Mouse (Mus musculus) layer of hippocampus, adult 2 months (tissue): ENCODE measurements around the gene Pex6. TPM values are rescaled to one million over a fixed set of nuclear protein-coding genes. Genes with fewer than 3 reads are reported as not detected.
"Not testable (repeated sequence)": the region's sequence is repeated elsewhere in the genome, so short reads cannot be mapped to it uniquely, and the experiment has no call there.

Source experiments
- DNase-seq, 2 experiments: peaks; one replicate each; pipeline ENCODE4 v3.0.0; 2022; ENCODE audit warnings: low spot score in 2 of 2
- H3K27ac ChIP-seq: fragments of 200-600 bp; 2 replicates; pipeline ENCODE4 v1.8.1; 2022
- H3K4me3 ChIP-seq: fragments of 200-600 bp; 2 replicates; pipeline ENCODE4 v1.8.1; 2022; ENCODE audit warnings: mild to moderate bottlenecking
- CTCF ChIP-seq: fragments of 200-600 bp; conservative IDR thresholded peaks from 2 replicates; pipeline ENCODE4 v1.8.1; 2022; ENCODE audit warnings: antibody characterized with exemption, mild to moderate bottlenecking, moderate library complexity
- total RNA-seq, 2 experiments: library from RNA; stranded (reverse); gene quantifications; 2 replicates each; pipeline ENCODE4 v1.2.3; 2021

Gene Pex6
- total RNA-seq, 2 experiments from 2014 or later, result 53.6 to 58.4 TPM

DNA sequence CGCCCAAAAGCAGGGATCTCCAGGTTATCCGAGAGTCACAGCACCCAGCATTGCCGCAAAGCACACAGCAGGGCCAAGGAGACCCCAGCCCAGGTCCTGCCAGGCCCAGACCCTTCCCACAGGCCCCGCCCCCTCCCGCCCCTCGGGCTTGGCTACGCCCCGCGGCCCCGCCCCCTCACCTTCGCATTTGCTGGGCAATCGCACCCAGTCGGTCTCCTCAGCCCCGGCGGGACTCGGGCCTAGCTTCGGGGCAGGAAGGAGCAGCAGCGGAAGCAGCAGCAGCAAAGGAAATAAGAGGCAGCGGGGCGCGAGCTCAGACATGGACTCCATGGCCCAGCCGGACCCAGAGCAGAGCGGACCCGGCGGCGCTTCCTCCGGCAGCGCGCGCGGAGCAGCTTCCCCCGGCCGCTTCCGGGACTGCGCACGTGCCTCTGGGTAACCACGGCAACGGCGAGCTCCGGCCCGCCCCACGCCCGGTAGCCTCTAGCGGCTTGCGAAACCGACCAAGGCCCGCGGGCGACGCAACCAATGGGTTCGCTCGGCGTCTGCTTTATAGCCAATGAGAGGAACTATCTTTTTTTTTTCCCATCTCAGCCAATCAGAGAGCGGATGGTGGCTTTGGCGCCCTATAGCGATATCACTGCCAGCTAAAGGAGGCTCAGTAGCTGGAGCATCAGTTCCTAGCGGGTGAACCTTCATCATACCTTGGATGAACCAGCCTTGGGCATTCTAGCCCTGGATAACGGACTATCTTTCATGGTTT is 40.7 kb downstream of the Pex6 start, which contains the start of gene Cnpy3:
TSS of gene Cnpy3 (minus strand) at position 421 of the 763 bp plus-strand sequence.
- Histone ChIP-seq H3K27ac (peak within 1 kb of the TSS; percentile 87), H3K4me3 (peak within 1 kb of the TSS; percentile 85)
- DNase-seq, result peak; percentile 98
- no peak for TF ChIP-seq CTCF

DNA sequence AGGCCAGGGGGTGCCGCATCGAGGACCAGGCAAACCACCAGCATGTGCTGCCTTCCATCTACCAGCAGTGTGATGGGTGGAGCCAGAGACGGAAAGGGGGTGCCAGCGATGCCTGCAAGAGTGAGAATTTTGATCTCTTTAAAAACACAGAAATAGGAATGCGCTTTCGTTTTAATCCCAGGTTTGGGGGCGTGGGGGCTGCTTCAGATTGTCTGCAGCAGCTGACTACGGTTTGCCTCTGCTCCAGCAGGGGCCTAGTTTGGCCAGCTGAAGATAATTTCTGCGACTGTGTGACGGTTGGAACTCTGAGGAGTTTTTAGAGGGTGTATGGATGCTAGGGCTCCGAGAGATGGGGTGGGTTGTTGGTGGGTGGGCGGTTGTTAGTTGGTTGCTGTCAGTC is 47.5 kb downstream of the Pex6 start:
- Histone ChIP-seq H3K27ac (peak overlapping the region; percentile 69; the same call in 1 of the 2 replicates), H3K4me3 (no peak overlapping the region)
- no peak for TF ChIP-seq CTCF
- DNase-seq, result no peak

GRCm38 (mm10) chr17:46763544-46763943 is 52.3 kb downstream of the Pex6 start, which contains the start of gene Ptcra:
Gene Ptcra (minus strand): TSS chr17:46763712.
- H3K4me3 ChIP-seq, result no peak within 1 kb of the TSS
- DNase-seq, result no peak
- TF ChIP-seq CTCF, result no peak
- peak within 1 kb of the TSS; percentile 88 for H3K27ac ChIP-seq

- peak overlapping the region; percentile 88 for H3K27ac ChIP-seq
- peak in 1 of 2 experiments; percentile 51 for DNase-seq
- not testable (repeated sequence) for H3K4me3 ChIP-seq
Observed at GRCm38 (mm10) chr17:46764916-46765315, 53.7 kb downstream of the Pex6 start.

DNA sequence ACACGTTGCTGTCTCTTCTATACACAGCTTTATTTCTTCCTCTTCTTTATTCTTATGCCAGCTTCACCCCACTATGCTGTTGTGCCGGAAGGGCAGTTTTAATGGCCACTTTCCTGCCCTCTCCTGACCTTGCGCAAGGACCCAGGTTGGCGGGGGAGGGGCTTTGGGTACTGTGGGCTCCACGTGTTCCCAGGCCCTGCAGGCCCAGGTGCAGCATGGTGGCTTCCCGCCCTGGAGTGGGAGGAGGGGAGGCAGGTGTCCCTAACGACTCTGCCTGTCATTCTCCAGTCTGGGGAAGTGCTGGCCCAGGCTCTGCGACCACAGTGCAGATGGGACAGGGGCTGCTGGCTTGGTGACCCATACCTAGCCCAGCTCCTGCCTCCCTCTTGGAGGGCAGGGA is 56.6 kb downstream of the Pex6 start:
- Histone ChIP-seq H3K27ac (no peak overlapping the region), H3K4me3 (no peak overlapping the region)
- TF ChIP-seq CTCF, result no peak
- DNase-seq, result no peak

DNA sequence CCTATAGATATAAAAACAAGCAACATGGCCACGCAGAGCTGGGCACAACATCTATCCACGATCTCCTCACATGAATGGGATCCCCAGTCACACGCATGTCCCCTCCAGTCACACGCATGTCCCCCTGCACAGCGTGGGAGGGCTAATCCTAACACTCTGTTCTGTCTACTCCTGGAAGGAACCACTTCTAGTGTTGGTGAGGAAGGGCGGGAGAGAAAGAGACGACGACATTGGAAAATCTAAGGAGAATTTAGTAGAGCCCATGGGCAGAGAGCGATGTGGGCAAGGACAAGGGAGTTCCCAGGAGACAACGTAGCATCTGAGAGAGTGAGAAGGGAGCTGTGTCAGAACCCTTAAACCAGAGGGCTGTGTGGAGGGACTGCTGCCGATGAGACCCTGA is 59.3 kb downstream of the Pex6 start:
- DNase-seq, result no peak

GRCm38 (mm10) chr17:46771025-46771424 is 59.8 kb downstream of the Pex6 start:
- no peak for DNase-seq
- TF ChIP-seq CTCF, result peak; percentile 58

More for the DNA sequence above, 59.3 kb downstream of the Pex6 start:
- no peak overlapping the region for H3K4me3 ChIP-seq
- no peak overlapping the region for H3K27ac ChIP-seq
- no peak for TF ChIP-seq CTCF

GRCm38 (mm10) chr17:46771616-46772015 is 60.4 kb downstream of the Pex6 start:
- H3K27ac ChIP-seq, result peak overlapping the region; percentile 93
- TF ChIP-seq CTCF, result no peak
- H3K4me3 ChIP-seq, result peak overlapping the region; percentile 63
- no peak for DNase-seq

More at GRCm38 (mm10) chr17:46771025-46771424, 59.8 kb downstream of the Pex6 start:
- no peak overlapping the region for H3K27ac ChIP-seq
- H3K4me3 ChIP-seq, result no peak overlapping the region

- H3K4me3 ChIP-seq, result peak overlapping the region; percentile 63
- DNase-seq, result no peak
- no peak for TF ChIP-seq CTCF
- peak overlapping the region; percentile 93 for H3K27ac ChIP-seq
Observed at GRCm38 (mm10) chr17:46772038-46772403, 60.8 kb downstream of the Pex6 start.

DNA sequence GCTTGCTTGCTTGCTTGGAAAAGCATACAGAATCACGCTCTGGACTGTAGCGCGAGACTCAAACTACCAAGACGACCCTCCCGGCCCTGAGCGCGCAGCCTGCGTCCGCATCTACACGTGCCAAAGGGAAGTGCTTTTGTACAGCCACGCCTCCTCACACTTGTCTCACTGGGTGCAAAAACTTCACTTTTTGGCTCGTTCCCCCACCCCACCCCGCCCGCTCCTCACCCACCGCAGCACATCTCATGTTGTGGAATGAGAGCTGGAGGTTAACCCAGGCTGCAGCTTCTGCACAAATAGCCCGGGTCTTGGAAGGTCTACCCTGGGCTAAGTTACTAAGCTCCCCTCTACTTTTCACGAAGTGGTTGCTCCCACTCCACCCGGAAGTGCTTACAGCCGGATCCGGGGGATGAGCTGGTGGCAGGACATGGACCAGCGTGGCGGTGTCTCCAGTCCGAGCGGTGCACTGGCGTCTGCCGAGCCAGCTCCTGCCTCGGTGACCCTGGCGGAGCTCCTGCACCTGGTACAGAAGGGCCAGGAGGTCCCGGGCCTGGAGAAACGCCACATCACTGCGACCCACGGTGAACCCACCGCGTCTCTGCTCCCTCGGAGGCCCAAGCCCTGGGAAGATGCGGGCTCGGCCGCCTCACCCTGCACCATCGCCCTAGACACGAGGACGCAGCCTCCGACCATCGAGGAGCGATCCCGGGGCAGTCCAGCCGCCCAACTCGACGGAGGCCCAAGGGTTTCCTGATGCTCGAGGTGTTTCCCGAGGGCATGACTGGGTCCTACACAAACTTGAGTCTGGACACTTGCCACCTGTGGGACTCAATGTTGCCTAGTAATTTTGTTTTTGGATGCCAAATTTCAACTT is 61.4 kb downstream of the Pex6 start, which contains the start of gene 2310039H08Rik:
TSS of gene 2310039H08Rik (plus strand) at position 232 of the 874 bp plus-strand sequence.
- no peak for TF ChIP-seq CTCF
- peak; percentile 78 to 82 for DNase-seq
- peak within 1 kb of the TSS; percentile 93 for H3K27ac ChIP-seq
- peak within 1 kb of the TSS; percentile 63 for H3K4me3 ChIP-seq

DNA sequence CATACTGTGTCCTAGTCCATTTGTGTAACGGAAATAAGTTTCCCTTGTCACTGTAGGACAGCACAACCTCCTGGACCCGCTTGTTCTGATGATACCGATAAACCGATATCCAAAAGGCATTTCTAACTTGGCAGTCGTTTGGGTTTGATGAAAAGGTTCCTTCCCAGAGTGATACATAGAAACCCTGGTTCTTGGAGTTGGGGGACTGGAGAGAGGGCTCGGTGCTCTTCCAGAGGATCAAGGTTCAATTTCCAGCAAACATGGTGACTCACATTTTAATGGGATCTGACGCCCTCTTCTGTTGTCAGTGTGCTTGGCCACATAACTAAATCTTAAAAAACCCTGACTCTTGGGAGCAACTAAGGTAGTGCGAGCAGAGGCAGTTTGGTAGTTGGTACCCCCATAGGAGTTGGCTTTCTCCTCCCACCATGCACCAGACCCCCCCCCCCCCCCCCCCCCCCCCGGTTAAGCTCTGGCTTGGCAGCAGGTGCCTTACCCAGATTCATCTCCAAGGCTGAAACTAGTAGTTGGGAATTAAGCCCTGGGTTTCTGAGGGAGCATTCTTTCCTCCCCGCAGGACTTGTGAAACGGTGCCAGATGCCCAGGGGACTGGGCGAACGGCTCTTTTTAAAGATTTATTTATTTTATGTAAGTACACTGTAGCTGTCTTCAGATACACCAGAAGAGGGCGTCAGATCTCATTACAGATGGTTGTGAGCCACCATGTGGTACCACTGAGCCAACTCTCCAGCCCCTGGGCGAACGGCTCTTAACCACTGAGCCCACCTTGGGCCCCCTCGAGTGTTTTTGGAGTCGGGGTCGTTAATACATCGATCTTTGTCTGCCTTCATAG is 62.2 kb downstream of the Pex6 start:
- Histone ChIP-seq H3K4me3 (peak overlapping the region; percentile 63), H3K27ac (peak overlapping the region; percentile 93)
- no peak for DNase-seq
- TF ChIP-seq CTCF, result peak; percentile 60

GRCm38 (mm10) chr17:46774131-46774472 is 62.8 kb downstream of the Pex6 start:
- no peak for DNase-seq
- no peak overlapping the region for H3K4me3 ChIP-seq
- 0 out of 2 replicates have a peak, but pooled peaks have one; percentile 2 for TF ChIP-seq CTCF
- H3K27ac ChIP-seq, result peak overlapping the region; percentile 46; the same call in 1 of the 2 replicates

DNA sequence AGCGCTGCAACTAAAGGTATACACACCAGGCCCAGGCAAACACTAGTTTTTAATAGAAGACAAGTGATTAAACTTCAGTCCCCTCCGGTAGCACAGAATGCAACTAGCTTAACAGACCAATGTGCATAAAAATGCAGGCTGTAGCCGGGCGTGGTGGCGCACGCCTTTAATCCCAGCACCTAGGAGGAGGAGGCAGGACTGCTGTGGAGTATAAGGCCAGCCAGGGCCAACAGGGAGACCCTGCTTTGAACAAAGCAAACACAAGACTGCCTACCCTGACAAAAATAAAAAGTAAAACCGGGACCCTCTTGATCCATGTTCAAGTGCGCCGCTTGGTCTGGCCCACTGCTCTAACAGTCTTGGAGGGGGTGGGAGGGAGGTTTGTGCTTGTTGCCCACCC is 63.8 kb downstream of the Pex6 start:
- no peak for DNase-seq
- Histone ChIP-seq H3K27ac (no peak overlapping the region), H3K4me3 (no peak overlapping the region)
- TF ChIP-seq CTCF, result no peak

Other genes with a start within 250 kb of the Pex6 start
- gene Ttbk1, start 223.8 kb upstream of the Pex6 start, total RNA-seq, result 100 to 1,000 TPM; 119 to 122 TPM
- 1 to 10 TPM; 4.8 to 6.2 TPM for gene Dnph1, start 214.8 kb upstream of the Pex6 start, total RNA-seq
- 10 to 100 TPM; 66.1 to 68.4 TPM for gene Cul9, start 165.1 kb upstream of the Pex6 start, total RNA-seq
- gene Srf, start 155.3 kb upstream of the Pex6 start, total RNA-seq, result 10 to 100 TPM; 75.7 to 90.9 TPM
- 1 to 10 TPM; 8.5 to 8.8 TPM for gene Ptk7, start 82.0 kb upstream of the Pex6 start, total RNA-seq
- gene Klc4, start 65.4 kb upstream of the Pex6 start, total RNA-seq, result 10 to 100 TPM; 19.0 to 20.1 TPM
- gene Mrpl2, start 65.2 kb upstream of the Pex6 start, total RNA-seq, result 10 to 100 TPM; 52.2 to 53.5 TPM
- 10 to 100 TPM; 19.1 to 20.4 TPM for gene Cul7, start 61.1 kb upstream of the Pex6 start, total RNA-seq
- 10 to 100 TPM; 15.8 to 16.8 TPM for gene Rrp36, start 37.1 kb upstream of the Pex6 start, total RNA-seq
- gene Mea1, start 32.7 kb upstream of the Pex6 start, total RNA-seq, result 100 to 1,000 TPM in 1 of 2 experiments, 10 to 100 TPM in 1; 99.8 to 104 TPM
- gene Klhdc3, start 30.5 kb upstream of the Pex6 start, total RNA-seq, result 100 to 1,000 TPM; 163 to 173 TPM
- gene Ppp2r5d, start 6.4 kb upstream of the Pex6 start, total RNA-seq, result 10 to 100 TPM; 88.0 to 91.4 TPM
- 1 to 10 TPM in 1 of 2 experiments, under 1 TPM in 1; 0.90 to 1.2 TPM for gene Gnmt, start 17.7 kb downstream of the Pex6 start, total RNA-seq
- 10 to 100 TPM; 67.9 to 72.4 TPM for gene Cnpy3, start 40.8 kb downstream of the Pex6 start, total RNA-seq
- gene Ptcra, start 52.2 kb downstream of the Pex6 start, total RNA-seq, result not detected
- gene 2310039H08Rik, start 61.2 kb downstream of the Pex6 start, total RNA-seq, result 10 to 100 TPM in 1 of 2 experiments, 1 to 10 TPM in 1; 8.7 to 10.7 TPM
- 10 to 100 TPM; 42.8 to 51.2 TPM for gene Rpl7l1, start 71.2 kb downstream of the Pex6 start, total RNA-seq
- 10 to 100 TPM; 56.1 to 61.3 TPM for gene Bicral, start 147.0 kb downstream of the Pex6 start, total RNA-seq
- gene Tbcc, start 179.2 kb downstream of the Pex6 start, total RNA-seq, result 10 to 100 TPM; 27.3 to 36.3 TPM
- gene Prph2, start 199.0 kb downstream of the Pex6 start, total RNA-seq, result not detected